Mouse (Mus musculus) liver, adult 2 months (tissue): ENCODE results near the gene Zbtb21. TPM values are rescaled to one million over a fixed set of nuclear protein-coding genes. Genes with fewer than 3 reads are reported as not detected.

Source experiments
- DNase-seq: peaks from one replicate; pipeline ENCODE4 v3.0.0-alpha.2; 2011; ENCODE audit warnings: low read depth, low spot score; ENCODE audit errors: extremely low read depth
- H3K27ac ChIP-seq: fragments of 200-500 bp; replicated peaks from 2 replicates; pipeline ENCODE4 v1.5.1; 2012; ENCODE audit warnings: low read depth, mild to moderate bottlenecking, control low read depth, inconsistent platforms, low read length; ENCODE audit not compliant: insufficient read depth
- H3K27me3 ChIP-seq: fragments of 200-500 bp; 2 replicates; pipeline ENCODE4 v1.6.1; 2012; ENCODE audit warnings: mild to moderate bottlenecking, moderate library complexity, low read length, inconsistent platforms; ENCODE audit not compliant: control insufficient read depth, insufficient read depth
- H3K36me3 ChIP-seq: fragments of 200-500 bp; 2 replicates; pipeline ENCODE4 v1.6.1; 2012; ENCODE audit warnings: low read length, inconsistent platforms; ENCODE audit not compliant: control insufficient read depth, insufficient read depth
- H3K4me1 ChIP-seq: fragments of 200-500 bp; 2 replicates; pipeline ENCODE4 v1.6.1; 2011; ENCODE audit warnings: low read length; ENCODE audit not compliant: control insufficient read depth, insufficient read depth
- H3K4me3 ChIP-seq: fragments of 200-500 bp; 2 replicates; pipeline ENCODE4 v1.5.1; 2011; ENCODE audit warnings: low read depth, mild to moderate bottlenecking, control low read depth, low read length, moderate library complexity; ENCODE audit not compliant: insufficient read depth
- H3K79me2 ChIP-seq: fragments of 200-500 bp; 2 replicates; pipeline ENCODE4 v1.6.1; 2012; ENCODE audit warnings: inconsistent platforms, mild to moderate bottlenecking, low read length, moderate library complexity; ENCODE audit not compliant: control insufficient read depth, insufficient read depth
- H3K9ac ChIP-seq: fragments of 200-500 bp; 2 replicates; pipeline ENCODE4 v1.6.1; 2012; ENCODE audit warnings: low read depth, mild to moderate bottlenecking, control low read depth, inconsistent platforms, low read length
- CTCF ChIP-seq: fragments of 200-500 bp; IDR thresholded peaks from 2 replicates; pipeline ENCODE4 v1.5.1; 2011; ENCODE audit warnings: low read depth, low read length, control low read depth
- POLR2A ChIP-seq: fragments of 200-500 bp; IDR thresholded peaks from 2 replicates; pipeline ENCODE4 v1.6.1; 2011; ENCODE audit warnings: low read length, control low read depth; ENCODE audit not compliant: insufficient read depth; ENCODE audit errors: extremely low read depth
- WGBS: fragments of 180-500 bp; shearing (Covaris S2); methylation state at CpG from one replicate; pipeline ENCODE4 v1.1.7; 2018; 5-methylcytosine and 5-hydroxymethylcytosine counted together
- polyA plus RNA-seq: library from polyadenylated mRNA; depleted of rRNA; stranded (reverse); fragments of >200 nt; gene quantifications from 2 replicates; pipeline ENCODE4 v1.2.3, GENCODE M21; 2012
- total RNA-seq: library from RNA; depleted of rRNA; stranded (reverse); fragments of >200 nt; gene quantifications from 2 replicates; pipeline ENCODE4 v1.2.3, GENCODE M21; 2014

Gene Zbtb21
- total and polyA plus RNA-seq, 2 experiments: 5.7 to 8.8 TPM

GRCm38 (mm10) chr16:97919793-97920192 is 42.6 kb downstream of the Zbtb21 start:
- H3K4me1 ChIP-seq: peaks cover 32% of the 10 kb centered on the region
- H3K27ac ChIP-seq: peak overlapping the region; percentile 75
- no peaks in the 10 kb centered on the region for H3K27me3 ChIP-seq
- TF ChIP-seq POLR2A (no peak), CTCF (no peak)
- H3K4me3 ChIP-seq: no peak overlapping the region
- H3K9ac ChIP-seq: no peak overlapping the region
- peaks cover under 1% of the 10 kb centered on the region; the same call in 1 of the 2 replicates for H3K36me3 ChIP-seq
- 27% methylated on average over 2 of the region's 2 CpGs for WGBS
- DNase-seq: peak; percentile 43
- H3K79me2 ChIP-seq: peaks cover 46% of the 10 kb centered on the region

- DNase-seq: no peak
These were observed 49.5 kb downstream of the Zbtb21 start for GRCm38 (mm10) chr16:97912873-97913272.

GRCm38 (mm10) chr16:97909356-97909755 is 53.1 kb downstream of the Zbtb21 start:
- Histone ChIP-seq H3K79me2 (peaks cover 23% of the 10 kb centered on the region; the same call in 1 of the 2 replicates), H3K4me3 (no peak overlapping the region), H3K36me3 (peaks cover 30% of the 10 kb centered on the region), H3K4me1 (peaks cover 30% of the 10 kb centered on the region), H3K9ac (no peak overlapping the region; the same call in 1 of the 2 replicates), H3K27ac (peak overlapping the region; percentile 19; the same call in 1 of the 2 replicates), H3K27me3 (no peaks in the 10 kb centered on the region)
- 86% methylated on average over 1 of the region's 1 CpGs for WGBS
- peak; percentile 70 for DNase-seq
- TF ChIP-seq CTCF: no peak
- TF ChIP-seq POLR2A: no peak

More at GRCm38 (mm10) chr16:97912873-97913272, 49.5 kb downstream of the Zbtb21 start:
- Histone ChIP-seq H3K9ac (no peak overlapping the region), H3K4me1 (peaks cover 35% of the 10 kb centered on the region), H3K27ac (0 out of 2 replicates have a peak overlapping the region, but pooled peaks have one; percentile 26), H3K27me3 (no peaks in the 10 kb centered on the region), H3K4me3 (no peak overlapping the region), H3K36me3 (peaks cover 28% of the 10 kb centered on the region), H3K79me2 (peaks cover 43% of the 10 kb centered on the region)
- no peak for TF ChIP-seq POLR2A
- TF ChIP-seq CTCF: no peak

- no peak for TF ChIP-seq CTCF
- TF ChIP-seq POLR2A: no peak
- Histone ChIP-seq H3K27me3 (no peaks in the 10 kb centered on the region), H3K79me2 (peaks cover 21% of the 10 kb centered on the region; the same call in 1 of the 2 replicates), H3K9ac (no peak overlapping the region), H3K4me3 (no peak overlapping the region), H3K27ac (no peak overlapping the region), H3K4me1 (peaks cover 14% of the 10 kb centered on the region), H3K36me3 (peaks cover 38% of the 10 kb centered on the region)
- WGBS: 82% methylated on average over 6 of the region's 6 CpGs
- no peak for DNase-seq
These were observed 54.9 kb downstream of the Zbtb21 start for GRCm38 (mm10) chr16:97907496-97907895.

GRCm38 (mm10) chr16:97906337-97906736 is 56.1 kb downstream of the Zbtb21 start:
- no peak overlapping the region for H3K9ac ChIP-seq
- H3K4me3 ChIP-seq: no peak overlapping the region
- 0 out of 2 replicates have a peak overlapping the region, but pooled peaks have one; percentile 41 for H3K27ac ChIP-seq
- peak; percentile 82 for DNase-seq
- H3K4me1 ChIP-seq: peaks cover 13% of the 10 kb centered on the region
- TF ChIP-seq POLR2A (no peak), CTCF (no peak)
- H3K79me2 ChIP-seq: peaks cover 19% of the 10 kb centered on the region; the same call in 1 of the 2 replicates
- H3K27me3 ChIP-seq: no peaks in the 10 kb centered on the region
- peaks cover 30% of the 10 kb centered on the region for H3K36me3 ChIP-seq

- Histone ChIP-seq H3K4me3 (no peak overlapping the region), H3K36me3 (peaks cover 31% of the 10 kb centered on the region), H3K9ac (no peak overlapping the region), H3K4me1 (peaks cover 17% of the 10 kb centered on the region), H3K27me3 (no peaks in the 10 kb centered on the region), H3K27ac (no peak overlapping the region), H3K79me2 (peaks cover 24% of the 10 kb centered on the region; the same call in 1 of the 2 replicates)
- peak; percentile 46 for DNase-seq
- no peak for TF ChIP-seq CTCF
- no peak for TF ChIP-seq POLR2A
- WGBS: 54% methylated on average over 2 of the region's 2 CpGs
These were observed 56.9 kb downstream of the Zbtb21 start for GRCm38 (mm10) chr16:97905449-97905991.
